Mouse (Mus musculus): ENCODE data around the gene Eid1. TPM values are rescaled to one million over a fixed set of nuclear protein-coding genes. Genes with fewer than 3 reads are reported as not detected.

Gene Eid1
- total and polyA plus RNA-seq, 3 experiments = 0.11 TPM; not detected in 2

DNA sequence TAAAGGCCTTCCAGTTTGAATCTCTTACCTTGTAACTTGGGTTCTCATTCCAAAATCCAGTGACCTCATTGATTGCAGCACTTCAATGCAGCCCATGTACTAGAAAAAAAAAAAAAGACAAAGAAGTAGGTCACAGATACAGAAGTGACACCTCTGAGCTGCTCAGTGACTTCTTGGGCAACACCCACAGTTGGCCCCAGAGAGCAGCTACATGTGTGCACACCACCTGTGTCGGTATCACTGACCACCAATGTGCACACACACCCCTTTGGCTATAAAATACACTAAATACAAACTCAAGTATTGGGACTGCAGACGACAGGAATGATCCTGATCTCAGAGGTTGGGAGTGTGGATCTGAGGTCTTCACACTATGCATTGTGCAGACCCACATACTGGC is 21.9 kb downstream of the Eid1 start:
- H3K4me1 ChIP-seq (ENCODE audit: insufficient read depth, low read depth, low read length) = no peaks in the 10 kb centered on the region
- DNase-seq (ENCODE audit: low spot score) (no peak), ATAC-seq (ENCODE audit: extremely low read depth, insufficient number of reproducible peaks, low FRiP score, poor library complexity, severe bottlenecking) (no peak)
- H3K36me3 ChIP-seq (replicated peaks) = no peaks in the 10 kb centered on the region
- no peaks in the 10 kb centered on the region; the same call in 1 of the 2 replicates for H3K27me3 ChIP-seq (ENCODE audit: insufficient read depth, low read length)
- H3K9me3 ChIP-seq (replicated peaks) = no peaks in the 10 kb centered on the region
- TF ChIP-seq POLR2AphosphoS5 (IDR thresholded peaks at IDR 0.05; ENCODE audit: insufficient replicate concordance, low read depth, low read length) (no peak), GATA1 (IDR thresholded peaks at IDR 0.05; ENCODE audit: borderline replicate concordance, low read length) (no peak), GATA2 (IDR thresholded peaks at IDR 0.05; ENCODE audit: borderline replicate concordance, low read depth, low read length) (no peak), TAL1 (conservative IDR thresholded peaks at IDR 0.05; ENCODE audit: low read depth, low read length) (no peak), CTCF (IDR thresholded peaks at IDR 0.05; ENCODE audit: low read depth, low read length) (no peak)
- no peak overlapping the region for H3K4me3 ChIP-seq (ENCODE audit: low read depth, low read length)

DNA sequence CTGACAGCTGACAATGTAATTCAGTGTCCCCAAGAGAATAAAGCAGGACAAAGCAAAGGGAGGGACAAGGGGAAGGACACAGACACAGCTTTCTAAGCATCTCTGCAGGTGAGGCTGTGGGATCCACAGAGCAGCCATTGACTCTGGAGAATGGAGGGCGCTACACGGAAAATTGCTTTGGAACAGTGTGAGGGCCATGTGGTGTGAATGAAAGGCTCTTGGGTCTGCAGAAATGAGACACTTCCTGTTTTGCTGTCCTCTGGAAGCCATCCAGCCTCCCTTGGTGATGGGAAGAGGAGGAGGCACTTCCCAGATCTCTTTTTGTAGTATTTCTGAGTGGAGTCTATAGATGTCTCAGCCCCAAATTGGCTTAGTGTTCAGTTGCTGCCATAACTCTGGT is 23.3 kb downstream of the Eid1 start:
- H3K4me1 ChIP-seq (ENCODE audit: insufficient read depth, low read depth, low read length) = no peaks in the 10 kb centered on the region
- no peak for TF ChIP-seq POLR2AphosphoS5 (IDR thresholded peaks at IDR 0.05; ENCODE audit: insufficient replicate concordance, low read depth, low read length)
- TF ChIP-seq GATA1 (IDR thresholded peaks at IDR 0.05; ENCODE audit: borderline replicate concordance, low read length) = no peak
- TF ChIP-seq CTCF (IDR thresholded peaks at IDR 0.05; ENCODE audit: low read depth, low read length) = no peak
- no peaks in the 10 kb centered on the region; the same call in 1 of the 2 replicates for H3K27me3 ChIP-seq (ENCODE audit: insufficient read depth, low read length)
- no peaks in the 10 kb centered on the region for H3K9me3 ChIP-seq (replicated peaks)
- H3K36me3 ChIP-seq (replicated peaks) = no peaks in the 10 kb centered on the region
- no peak overlapping the region for H3K4me3 ChIP-seq (ENCODE audit: low read depth, low read length)
- ATAC-seq (ENCODE audit: extremely low read depth, insufficient number of reproducible peaks, low FRiP score, poor library complexity, severe bottlenecking) (no peak), DNase-seq (ENCODE audit: low spot score) (no peak)

DNA sequence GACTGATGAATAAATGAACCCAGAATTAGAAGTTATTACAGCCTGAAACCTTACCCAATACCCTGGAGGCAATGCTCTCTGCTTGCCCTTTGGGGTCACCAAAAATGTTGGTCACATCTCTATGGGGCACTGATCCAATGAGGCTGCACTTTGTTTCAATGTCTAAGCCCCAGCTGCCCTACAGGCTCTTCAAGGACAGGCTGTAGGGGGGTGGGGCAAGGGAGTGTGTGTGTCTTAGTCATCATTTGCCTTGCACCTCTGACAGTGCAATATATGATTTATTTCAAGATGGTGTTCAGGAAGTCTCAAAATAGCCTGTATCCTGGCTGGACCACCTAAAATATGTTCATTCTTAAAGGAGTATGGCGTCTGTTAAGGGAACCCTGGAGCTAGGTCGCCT is 28.7 kb downstream of the Eid1 start:
- Histone ChIP-seq H3K36me3 (replicated peaks) (no peaks in the 10 kb centered on the region), H3K27me3 (ENCODE audit: insufficient read depth, low read length) (peaks cover 3% of the 10 kb centered on the region), H3K9me3 (replicated peaks) (no peaks in the 10 kb centered on the region), H3K4me1 (ENCODE audit: insufficient read depth, low read depth, low read length) (no peaks in the 10 kb centered on the region), H3K4me3 (ENCODE audit: low read depth, low read length) (no peak overlapping the region)
- TF ChIP-seq POLR2AphosphoS5 (IDR thresholded peaks at IDR 0.05; ENCODE audit: insufficient replicate concordance, low read depth, low read length) = no peak
- no peak for TF ChIP-seq GATA1 (IDR thresholded peaks at IDR 0.05; ENCODE audit: borderline replicate concordance, low read length)
- no peak for TF ChIP-seq GATA2 (IDR thresholded peaks at IDR 0.05; ENCODE audit: borderline replicate concordance, low read depth, low read length)
- no peak for TF ChIP-seq TAL1 (conservative IDR thresholded peaks at IDR 0.05; ENCODE audit: low read depth, low read length)
- no peak for TF ChIP-seq CTCF (IDR thresholded peaks at IDR 0.05; ENCODE audit: low read depth, low read length)
- ATAC-seq (ENCODE audit: extremely low read depth, insufficient number of reproducible peaks, low FRiP score, poor library complexity, severe bottlenecking) = no peak
- DNase-seq (ENCODE audit: low spot score) = no peak

DNA sequence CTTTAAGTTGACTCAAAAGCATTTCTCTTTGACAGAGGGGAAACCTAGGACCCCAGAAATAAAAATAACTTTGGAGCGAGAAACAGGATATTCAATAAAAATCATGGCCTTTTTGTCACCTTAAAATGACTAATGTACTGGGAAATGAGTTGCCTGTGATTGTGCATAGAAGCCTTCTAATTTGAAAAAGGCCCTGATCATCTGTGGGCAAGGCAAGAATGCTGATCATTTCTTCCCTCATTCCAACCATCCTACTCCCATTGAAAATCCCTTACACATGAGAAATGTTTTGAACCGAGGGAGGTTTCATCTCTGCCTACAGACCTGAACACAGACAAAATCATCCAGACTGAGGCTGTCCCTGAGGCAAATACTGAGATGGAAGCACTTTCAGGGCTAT is 30.0 kb downstream of the Eid1 start:
- H3K27me3 ChIP-seq (ENCODE audit: insufficient read depth, low read length) = peaks cover 3% of the 10 kb centered on the region
- H3K36me3 ChIP-seq (replicated peaks) = no peaks in the 10 kb centered on the region
- no peak for ATAC-seq (ENCODE audit: extremely low read depth, insufficient number of reproducible peaks, low FRiP score, poor library complexity, severe bottlenecking)
- no peaks in the 10 kb centered on the region for H3K4me1 ChIP-seq (ENCODE audit: insufficient read depth, low read depth, low read length)
- TF ChIP-seq CTCF (IDR thresholded peaks at IDR 0.05; ENCODE audit: low read depth, low read length) (no peak), POLR2AphosphoS5 (IDR thresholded peaks at IDR 0.05; ENCODE audit: insufficient replicate concordance, low read depth, low read length) (no peak), GATA2 (IDR thresholded peaks at IDR 0.05; ENCODE audit: borderline replicate concordance, low read depth, low read length) (no peak), GATA1 (IDR thresholded peaks at IDR 0.05; ENCODE audit: borderline replicate concordance, low read length) (no peak), TAL1 (conservative IDR thresholded peaks at IDR 0.05; ENCODE audit: low read depth, low read length) (no peak)
- H3K4me3 ChIP-seq (ENCODE audit: low read depth, low read length) = no peak overlapping the region
- no peaks in the 10 kb centered on the region for H3K9me3 ChIP-seq (replicated peaks)
- DNase-seq (ENCODE audit: low spot score) = no peak

DNA sequence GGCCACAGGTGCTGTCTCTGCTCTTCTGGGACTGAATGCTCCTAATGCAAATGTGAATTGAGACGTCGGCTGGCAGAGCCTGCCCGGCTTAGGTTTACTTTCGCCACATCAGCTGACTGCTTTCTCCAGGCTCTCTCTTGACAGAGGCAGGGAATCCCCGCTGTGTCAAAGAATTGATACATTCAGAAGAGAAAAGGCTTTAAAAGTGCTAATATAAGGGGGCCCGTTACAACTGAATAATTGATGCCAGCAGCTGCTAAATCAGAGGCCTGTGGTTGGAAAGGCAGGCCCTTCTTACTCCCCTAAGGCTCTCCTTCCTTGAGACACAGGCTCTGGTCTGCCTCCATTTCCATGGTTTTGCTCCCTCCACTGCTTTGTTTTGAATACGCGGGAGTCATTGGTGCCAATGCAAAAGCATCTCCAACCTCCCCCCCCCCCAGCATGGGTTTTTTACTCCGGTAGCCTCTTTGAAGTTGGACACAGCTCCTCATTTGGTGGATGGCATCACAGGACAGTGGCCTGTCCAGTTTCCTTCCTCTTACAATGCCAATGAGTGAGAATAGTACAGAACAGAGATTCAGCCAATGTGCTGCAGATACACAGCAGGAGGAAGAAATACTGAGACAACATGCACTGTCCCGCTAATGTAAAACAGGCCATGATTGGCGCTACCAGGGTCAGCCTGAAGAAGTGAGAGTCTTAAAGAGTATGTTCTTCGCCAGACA is 32.2 kb downstream of the Eid1 start:
- Histone ChIP-seq H3K27me3 (ENCODE audit: insufficient read depth, low read length) (peaks cover 8% of the 10 kb centered on the region), H3K9me3 (replicated peaks) (no peaks in the 10 kb centered on the region), H3K4me1 (ENCODE audit: insufficient read depth, low read depth, low read length) (no peaks in the 10 kb centered on the region), H3K36me3 (replicated peaks) (no peaks in the 10 kb centered on the region), H3K4me3 (ENCODE audit: low read depth, low read length) (no peak overlapping the region)
- ATAC-seq (ENCODE audit: extremely low read depth, insufficient number of reproducible peaks, low FRiP score, poor library complexity, severe bottlenecking) = no peak
- DNase-seq (ENCODE audit: low spot score) = no peak
- TF ChIP-seq GATA2 (IDR thresholded peaks at IDR 0.05; ENCODE audit: borderline replicate concordance, low read depth, low read length) = no peak
- no peak for TF ChIP-seq CTCF (IDR thresholded peaks at IDR 0.05; ENCODE audit: low read depth, low read length)
- no peak for TF ChIP-seq POLR2AphosphoS5 (IDR thresholded peaks at IDR 0.05; ENCODE audit: insufficient replicate concordance, low read depth, low read length)
- no peak for TF ChIP-seq GATA1 (IDR thresholded peaks at IDR 0.05; ENCODE audit: borderline replicate concordance, low read length)
- no peak for TF ChIP-seq TAL1 (conservative IDR thresholded peaks at IDR 0.05; ENCODE audit: low read depth, low read length)

DNA sequence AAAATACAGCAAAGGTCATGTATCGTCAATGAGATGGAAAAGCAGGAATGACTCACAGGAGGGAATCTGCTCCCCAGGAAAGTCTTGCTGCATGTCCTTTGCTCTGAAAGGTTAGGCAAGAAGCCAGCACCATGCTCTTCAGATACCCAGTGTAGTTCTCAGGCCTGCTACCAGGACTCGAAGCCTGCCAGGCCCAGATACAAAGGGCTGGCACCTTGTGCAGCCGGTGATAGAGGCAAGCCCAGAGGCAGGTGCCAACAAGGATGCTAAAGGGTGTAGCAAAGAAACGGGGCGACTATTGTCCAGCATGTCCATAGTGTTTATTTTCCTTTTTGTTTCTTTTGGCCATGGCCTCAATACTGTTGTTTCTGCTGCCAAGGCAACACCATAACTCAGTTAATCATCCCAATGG is 33.6 kb downstream of the Eid1 start:
- no peak for ATAC-seq (ENCODE audit: extremely low read depth, insufficient number of reproducible peaks, low FRiP score, poor library complexity, severe bottlenecking)
- H3K4me3 ChIP-seq (ENCODE audit: low read depth, low read length) = no peak overlapping the region
- TF ChIP-seq POLR2AphosphoS5 (IDR thresholded peaks at IDR 0.05; ENCODE audit: insufficient replicate concordance, low read depth, low read length) (no peak), CTCF (IDR thresholded peaks at IDR 0.05; ENCODE audit: low read depth, low read length) (no peak), GATA1 (IDR thresholded peaks at IDR 0.05; ENCODE audit: borderline replicate concordance, low read length) (no peak), GATA2 (IDR thresholded peaks at IDR 0.05; ENCODE audit: borderline replicate concordance, low read depth, low read length) (no peak), TAL1 (conservative IDR thresholded peaks at IDR 0.05; ENCODE audit: low read depth, low read length) (no peak)
- peaks cover 8% of the 10 kb centered on the region for H3K27me3 ChIP-seq (ENCODE audit: insufficient read depth, low read length)
- H3K36me3 ChIP-seq (replicated peaks) = no peaks in the 10 kb centered on the region
- H3K4me1 ChIP-seq (ENCODE audit: insufficient read depth, low read depth, low read length) = 0 out of 2 replicates have a peak, but pooled peaks cover 2% of the 10 kb centered on the region
- H3K9me3 ChIP-seq (replicated peaks) = no peaks in the 10 kb centered on the region
- DNase-seq (ENCODE audit: low spot score) = no peak
